Mouse (Mus musculus) forebrain, embryonic 14.5 days (tissue): ENCODE results near the gene E030030I06Rik. TPM values are rescaled to one million over a fixed set of nuclear protein-coding genes. Genes with fewer than 3 reads are reported as not detected.
"Not testable (repeated sequence)": the region's sequence is repeated elsewhere in the genome, so short reads cannot be mapped to it uniquely, and the experiment has no call there.

Experiments used
- ATAC-seq: fragments of 200-750 bp; cut with Nextera tagmentation; 2 replicates; pipeline ENCODE4 v1.8.0; 2017; ENCODE audit warnings: mild to moderate bottlenecking, moderate library complexity
- DNase-seq: peaks from one replicate; pipeline ENCODE4 v3.0.0-alpha.2; 2015; ENCODE audit warnings: low spot score
- H3K27ac ChIP-seq: fragments of 300-500 bp; sonication (generic); 2 replicates; pipeline ENCODE4 v1.5.1; 2014; ENCODE audit warnings: low read depth, mild to moderate bottlenecking, control low read depth, low read length, moderate library complexity
- H3K27me3 ChIP-seq: fragments of 300-500 bp; sonication (generic); replicated peaks from 2 replicates; pipeline ENCODE4 v1.6.1; 2014; ENCODE audit warnings: low read length, control low read depth, mixed read lengths; ENCODE audit not compliant: control insufficient read depth, insufficient read depth
- H3K36me3 ChIP-seq: fragments of 300-500 bp; sonication (generic); 2 replicates; pipeline ENCODE4 v1.6.1; 2014; ENCODE audit warnings: low read length, control low read depth; ENCODE audit not compliant: control insufficient read depth, insufficient read depth
- H3K4me1 ChIP-seq: fragments of 300-500 bp; sonication (generic); 2 replicates; pipeline ENCODE4 v1.6.1; 2014; ENCODE audit warnings: antibody characterized with exemption, low read length, control low read depth; ENCODE audit not compliant: control insufficient read depth, insufficient read depth
- H3K4me2 ChIP-seq: fragments of 300-500 bp; sonication (generic); 2 replicates; pipeline ENCODE4 v1.6.1; 2014; ENCODE audit warnings: mild to moderate bottlenecking, control low read depth, low read length
- H3K4me3 ChIP-seq: fragments of 300-500 bp; sonication (generic); 2 replicates; pipeline ENCODE4 v1.5.1; 2014; ENCODE audit warnings: low read depth, low read length, control low read depth
- H3K9ac ChIP-seq: fragments of 300-500 bp; sonication (generic); 2 replicates; pipeline ENCODE4 v1.6.1; 2014; ENCODE audit warnings: mild to moderate bottlenecking, low read length, control low read depth, moderate library complexity
- H3K9me3 ChIP-seq: fragments of 300-500 bp; sonication (generic); replicated peaks from 2 replicates; pipeline ENCODE4 v1.6.1; 2016; ENCODE audit warnings: low read length, control low read depth, mixed read lengths; ENCODE audit not compliant: control insufficient read depth
- WGBS: fragments of 180-500 bp; shearing (Covaris S2); extraction: QIAGEN DNeasy Blood & Tissue Kit; methylation state at CpG from one replicate; pipeline ENCODE4 v1.1.7; 2014; 5-methylcytosine and 5-hydroxymethylcytosine counted together
- polyA plus RNA-seq: library from polyadenylated mRNA; unstranded; fragments of >200 nt; fragmentation: Nextera tagmentation; extraction: Ambion mirVana; gene quantifications from 2 replicates; pipeline ENCODE4 v1.2.1, GENCODE M21; 2014

The E030030I06Rik gene
- 5.0 and 6.5 TPM in 2 replicates for polyA plus RNA-seq

- Histone ChIP-seq H3K4me2 (peak within 1 kb of the TSS; percentile 92), H3K4me3 (peak within 1 kb of the TSS; percentile 53), H3K27me3 (peaks cover 15% of the 10 kb centered on the region), H3K27ac (no peak within 1 kb of the TSS), H3K9me3 (no peaks in the 10 kb centered on the region), H3K9ac (peak within 1 kb of the TSS; percentile 64), H3K4me1 (no peaks in the 10 kb centered on the region), H3K36me3 (no peaks in the 10 kb centered on the region)
- no peak for DNase-seq
- WGBS = under 1% methylated on average over 35 of the region's 37 CpGs
- ATAC-seq = peak; percentile 61
These were observed at the start of gene E030030I06Rik for GRCm38 (mm10) chr10:22149073-22149690. E030030I06Rik (minus strand) TSS chr10:22149270.

- not testable (repeated sequence) for H3K4me3 ChIP-seq, H3K9me3 ChIP-seq, H3K4me1 ChIP-seq, H3K27ac ChIP-seq, H3K9ac ChIP-seq, H3K27me3 ChIP-seq, H3K36me3 ChIP-seq, DNase-seq
- under 1% methylated on average over 7 of the region's 10 CpGs for WGBS
- H3K4me2 ChIP-seq = 0 out of 2 replicates have a peak overlapping the region, but pooled peaks have one; percentile 16
- peak; percentile 69 for ATAC-seq
These were observed 42.0 kb upstream of the E030030I06Rik start for GRCm38 (mm10) chr10:22191035-22191434.

DNA sequence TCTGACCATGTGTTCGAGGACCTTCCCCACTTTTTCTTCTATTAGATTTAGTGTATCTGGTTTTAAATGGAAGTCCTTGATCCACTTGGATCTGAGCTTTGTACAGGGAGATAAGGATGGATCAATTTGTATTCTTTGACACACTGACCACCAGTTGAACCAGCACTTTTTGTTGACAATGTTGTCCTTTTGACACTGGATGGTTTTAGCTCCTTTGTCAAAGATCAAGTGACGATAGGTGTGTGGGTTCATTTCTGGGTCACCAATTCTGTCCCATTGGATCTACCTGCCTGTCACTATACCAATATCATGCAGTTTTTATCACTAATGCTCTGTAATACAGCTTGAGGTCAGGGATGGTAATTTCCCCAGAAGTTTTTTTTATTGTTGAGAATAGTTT lies 27.4 kb upstream of the E030030I06Rik start:
- DNase-seq, ATAC-seq, H3K4me2 ChIP-seq, H3K4me3 ChIP-seq, H3K27me3 ChIP-seq, H3K4me1 ChIP-seq, H3K9ac ChIP-seq, H3K36me3 ChIP-seq, H3K9me3 ChIP-seq, H3K27ac ChIP-seq: not testable (repeated sequence)
- 94% methylated on average over 2 of the region's 2 CpGs for WGBS

GRCm38 (mm10) chr10:22174190-22174487 lies 25.1 kb upstream of the E030030I06Rik start:
- 85% methylated on average over 2 of the region's 2 CpGs for WGBS
- DNase-seq, H3K4me1 ChIP-seq, ATAC-seq, H3K27me3 ChIP-seq, H3K4me3 ChIP-seq, H3K27ac ChIP-seq, H3K9me3 ChIP-seq, H3K4me2 ChIP-seq, H3K36me3 ChIP-seq, H3K9ac ChIP-seq: not testable (repeated sequence)

DNA sequence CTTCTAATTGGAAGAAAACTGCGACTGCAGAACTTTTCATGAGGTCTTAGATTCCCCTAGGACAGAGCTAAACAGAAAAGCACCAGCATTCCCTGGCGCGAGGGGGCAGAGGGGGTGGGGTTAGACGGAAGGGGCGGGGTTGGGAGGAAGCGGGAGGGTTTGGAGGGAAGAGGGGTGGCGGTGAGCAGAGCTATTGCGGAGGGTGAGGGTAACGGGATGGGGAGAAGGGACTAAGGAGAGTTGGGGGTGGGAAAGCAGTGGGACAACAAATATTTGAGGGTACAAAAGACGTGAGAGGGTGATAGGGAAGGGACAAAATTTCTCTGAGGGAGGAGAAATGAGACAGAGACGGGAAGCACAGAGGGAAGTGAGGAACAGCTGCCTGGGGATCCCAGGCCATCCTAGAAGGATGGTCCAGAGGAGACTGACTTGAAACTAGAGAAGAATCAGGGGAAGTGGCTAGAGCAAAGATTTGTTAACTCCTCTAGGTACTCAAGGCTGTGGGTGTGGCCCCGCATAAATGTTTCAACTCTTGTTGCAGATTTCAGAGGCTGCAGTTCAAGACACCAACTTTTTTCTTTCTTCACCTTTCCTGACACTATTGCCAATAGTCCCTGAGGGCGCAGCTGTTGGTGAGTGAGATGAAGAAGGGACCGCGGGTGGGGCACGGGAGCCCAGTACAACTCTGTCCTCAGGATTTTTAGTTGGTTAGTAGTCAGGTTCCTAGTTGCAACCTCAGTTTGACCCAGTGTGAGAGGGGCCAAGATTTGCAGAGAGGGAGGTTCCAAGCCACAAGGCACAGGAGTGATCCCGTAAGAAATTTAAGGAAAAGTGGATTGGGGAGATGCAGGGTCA lies 24.5 kb upstream of the E030030I06Rik start:
- H3K36me3 ChIP-seq, H3K9me3 ChIP-seq, H3K4me3 ChIP-seq, H3K27ac ChIP-seq, H3K4me1 ChIP-seq, H3K27me3 ChIP-seq, H3K9ac ChIP-seq, DNase-seq: not testable (repeated sequence)
- peak; percentile 79; the same call in 1 of the 2 replicates for ATAC-seq
- H3K4me2 ChIP-seq = peak overlapping the region; percentile 18; the same call in 1 of the 2 replicates
- 11% methylated on average over 12 of the region's 17 CpGs for WGBS

- H3K36me3 ChIP-seq, H3K9ac ChIP-seq, DNase-seq, H3K4me1 ChIP-seq, H3K27me3 ChIP-seq, H3K4me3 ChIP-seq, H3K9me3 ChIP-seq, H3K27ac ChIP-seq: not testable (repeated sequence)
- WGBS = 62% methylated on average over 4 of the region's 5 CpGs
- 0 out of 2 replicates have a peak, but pooled peaks have one; percentile 20 for ATAC-seq
- peak overlapping the region; percentile 18; the same call in 1 of the 2 replicates for H3K4me2 ChIP-seq
These were observed 23.6 kb upstream of the E030030I06Rik start for GRCm38 (mm10) chr10:22172431-22173334.

DNA sequence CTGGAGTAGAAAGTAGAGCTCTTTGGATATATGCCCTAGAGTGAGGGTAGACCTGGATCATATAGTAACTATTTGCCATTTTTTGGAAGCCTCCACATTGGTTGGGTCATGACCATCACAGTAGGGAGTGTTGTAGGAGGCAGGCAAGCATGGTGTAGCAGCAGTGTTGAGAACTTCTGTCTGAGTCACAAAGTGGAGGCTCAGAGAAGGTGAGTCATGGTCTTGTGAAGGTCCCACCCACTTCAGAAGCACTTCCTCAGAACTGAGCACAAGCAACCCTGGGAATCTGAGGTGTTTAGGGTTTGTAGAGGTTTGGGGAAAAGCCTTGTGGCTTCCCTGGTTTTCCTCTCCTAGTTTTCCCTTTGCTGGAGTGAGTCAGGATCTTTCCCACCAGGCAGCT lies 20.0 kb upstream of the E030030I06Rik start:
- H3K27me3 ChIP-seq, H3K9ac ChIP-seq, H3K36me3 ChIP-seq, H3K4me2 ChIP-seq, H3K4me1 ChIP-seq, H3K27ac ChIP-seq, H3K4me3 ChIP-seq, DNase-seq, H3K9me3 ChIP-seq, ATAC-seq: not testable (repeated sequence)

GRCm38 (mm10) chr10:22167061-22167460 lies 18.0 kb upstream of the E030030I06Rik start:
- WGBS = 67% methylated on average over 1 of the region's 1 CpGs
- not testable (repeated sequence) for H3K9me3 ChIP-seq, H3K27ac ChIP-seq, H3K9ac ChIP-seq, H3K27me3 ChIP-seq, H3K4me1 ChIP-seq, H3K4me2 ChIP-seq, ATAC-seq, DNase-seq, H3K36me3 ChIP-seq, H3K4me3 ChIP-seq
